Mouse (Mus musculus): ENCODE data around the gene Htr2a. TPM values are rescaled to one million over a fixed set of nuclear protein-coding genes. Genes with fewer than 3 reads are reported as not detected.

Gene Htr2a
- polyA plus RNA-seq, 1 experiment = 0.01 TPM

DNA sequence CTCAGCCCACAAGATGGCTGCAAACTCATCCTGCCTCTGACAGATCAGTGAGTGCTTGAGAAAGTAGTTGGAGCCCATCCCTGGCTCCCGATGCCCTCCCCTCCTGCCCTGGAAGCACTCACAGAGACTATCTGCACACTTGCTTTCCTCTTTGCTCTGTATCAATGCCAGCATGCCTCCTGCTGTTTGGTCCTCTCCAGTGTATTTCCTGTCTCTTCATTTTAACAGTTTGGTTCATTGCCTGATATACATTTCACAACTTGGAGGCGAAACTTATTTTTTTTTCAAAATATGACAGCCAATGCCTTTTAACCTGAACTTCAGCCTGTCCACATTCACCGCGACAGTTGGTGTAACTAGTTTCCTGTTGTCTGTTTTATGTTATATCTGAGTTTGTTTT is 11.0 kb downstream of the Htr2a start:
- H3K79me3 ChIP-seq (ENCODE audit: low read depth) = no peaks in the 10 kb centered on the region
- no peaks in the 10 kb centered on the region for H3K36me3 ChIP-seq (ENCODE audit: control insufficient read depth, insufficient read depth)
- H3K79me2 ChIP-seq (ENCODE audit: control insufficient read depth, insufficient read depth) = no peaks in the 10 kb centered on the region
- no peak for TF ChIP-seq CTCF (IDR thresholded peaks at IDR 0.05; ENCODE audit: control insufficient read depth, insufficient read depth, insufficient read length)
- no peak for TF ChIP-seq CEBPB (IDR thresholded peaks at IDR 0.05; ENCODE audit: low read depth)
- no peak for TF ChIP-seq MYOG (IDR thresholded peaks at IDR 0.05; ENCODE audit: control insufficient read depth, extremely low read depth, insufficient read length)
- TF ChIP-seq FOSL1 (IDR thresholded peaks at IDR 0.05; ENCODE audit: insufficient read depth, low read length, poor library complexity, severe bottlenecking) = no peak
- no peak for TF ChIP-seq MYOD1 (IDR thresholded peaks at IDR 0.05; ENCODE audit: control insufficient read depth, insufficient read length, low read depth)
- no peak for TF ChIP-seq USF1 (IDR thresholded peaks at IDR 0.05; ENCODE audit: low read depth)
- no peak for TF ChIP-seq MAX (IDR thresholded peaks at IDR 0.05)
- H3ac ChIP-seq (ENCODE audit: control insufficient read depth, insufficient read length, low read depth) = no peak overlapping the region
- H3K4me3 ChIP-seq (ENCODE audit: insufficient read depth, poor library complexity, severe bottlenecking) = no peak overlapping the region
- H3K27me3 ChIP-seq (ENCODE audit: control insufficient read depth, insufficient read depth, insufficient read length) = peaks cover 8% of the 10 kb centered on the region

DNA sequence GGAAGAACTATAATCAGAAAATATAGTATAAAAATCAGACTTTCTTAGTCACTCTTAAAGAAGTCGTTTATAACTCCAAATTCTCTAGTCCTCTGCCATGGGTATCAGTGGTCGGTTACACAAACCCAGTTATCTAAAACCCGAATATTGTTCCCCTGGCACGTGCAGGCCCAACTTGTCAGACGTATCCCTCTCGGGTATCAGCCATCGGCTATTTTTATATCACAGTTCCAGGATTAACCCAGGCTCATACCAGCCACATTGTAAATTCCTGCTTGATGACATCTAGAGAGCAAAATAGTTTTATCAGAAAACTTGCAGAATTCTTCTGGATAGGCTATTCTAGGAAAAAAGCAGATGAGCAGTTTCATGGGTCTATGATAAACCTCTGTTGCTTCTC is 16.6 kb downstream of the Htr2a start:
- Histone ChIP-seq H3K36me3 (ENCODE audit: control insufficient read depth, insufficient read depth) (no peaks in the 10 kb centered on the region), H3K4me3 (ENCODE audit: insufficient read depth, poor library complexity, severe bottlenecking) (no peak overlapping the region), H3K79me2 (ENCODE audit: control insufficient read depth, insufficient read depth) (no peaks in the 10 kb centered on the region), H3K79me3 (ENCODE audit: low read depth) (no peaks in the 10 kb centered on the region), H3K27me3 (ENCODE audit: control insufficient read depth, insufficient read depth, insufficient read length) (peaks cover 8% of the 10 kb centered on the region), H3ac (ENCODE audit: control insufficient read depth, insufficient read length, low read depth) (no peak overlapping the region)
- TF ChIP-seq FOSL1 (IDR thresholded peaks at IDR 0.05; ENCODE audit: insufficient read depth, low read length, poor library complexity, severe bottlenecking) (no peak), MYOD1 (IDR thresholded peaks at IDR 0.05; ENCODE audit: control insufficient read depth, insufficient read length, low read depth) (no peak), CTCF (IDR thresholded peaks at IDR 0.05; ENCODE audit: control insufficient read depth, insufficient read depth, insufficient read length) (no peak), MAX (IDR thresholded peaks at IDR 0.05) (no peak), USF1 (IDR thresholded peaks at IDR 0.05; ENCODE audit: low read depth) (no peak), MYOG (IDR thresholded peaks at IDR 0.05; ENCODE audit: control insufficient read depth, extremely low read depth, insufficient read length) (no peak), CEBPB (IDR thresholded peaks at IDR 0.05; ENCODE audit: low read depth) (no peak)

DNA sequence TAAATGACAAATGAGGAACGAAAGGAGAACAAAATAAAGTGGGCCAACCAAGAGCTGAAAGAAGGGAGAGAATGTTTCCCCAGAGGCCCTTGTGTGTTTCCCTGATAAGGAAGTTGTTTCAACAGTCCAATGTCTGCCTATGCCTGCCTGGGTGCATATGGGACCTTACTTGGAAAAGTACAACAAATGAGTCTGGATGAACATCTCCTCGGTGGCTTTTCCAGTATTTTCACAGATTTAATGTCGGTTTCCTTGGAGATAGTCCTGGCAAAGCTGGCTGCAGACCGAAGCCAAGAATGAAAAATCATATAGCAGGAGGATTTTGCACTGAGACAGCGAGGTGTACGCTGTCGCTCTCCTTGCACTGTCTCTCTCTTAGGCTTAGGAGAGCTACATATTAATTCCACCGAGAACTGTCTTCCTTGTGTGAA is 18.8 kb downstream of the Htr2a start:
- Histone ChIP-seq H3ac (ENCODE audit: control insufficient read depth, insufficient read length, low read depth) (no peak overlapping the region), H3K79me2 (ENCODE audit: control insufficient read depth, insufficient read depth) (no peaks in the 10 kb centered on the region), H3K79me3 (ENCODE audit: low read depth) (no peaks in the 10 kb centered on the region), H3K4me3 (ENCODE audit: insufficient read depth, poor library complexity, severe bottlenecking) (no peak overlapping the region), H3K36me3 (ENCODE audit: control insufficient read depth, insufficient read depth) (no peaks in the 10 kb centered on the region), H3K27me3 (ENCODE audit: control insufficient read depth, insufficient read depth, insufficient read length) (peaks cover 8% of the 10 kb centered on the region)
- no peak for TF ChIP-seq MAX (IDR thresholded peaks at IDR 0.05)
- no peak for TF ChIP-seq FOSL1 (IDR thresholded peaks at IDR 0.05; ENCODE audit: insufficient read depth, low read length, poor library complexity, severe bottlenecking)
- no peak for TF ChIP-seq CEBPB (IDR thresholded peaks at IDR 0.05; ENCODE audit: low read depth)
- TF ChIP-seq MYOG (IDR thresholded peaks at IDR 0.05; ENCODE audit: control insufficient read depth, extremely low read depth, insufficient read length) = no peak
- no peak for TF ChIP-seq CTCF (IDR thresholded peaks at IDR 0.05; ENCODE audit: control insufficient read depth, insufficient read depth, insufficient read length)
- TF ChIP-seq MYOD1 (IDR thresholded peaks at IDR 0.05; ENCODE audit: control insufficient read depth, insufficient read length, low read depth) = no peak
- no peak for TF ChIP-seq USF1 (IDR thresholded peaks at IDR 0.05; ENCODE audit: low read depth)

DNA sequence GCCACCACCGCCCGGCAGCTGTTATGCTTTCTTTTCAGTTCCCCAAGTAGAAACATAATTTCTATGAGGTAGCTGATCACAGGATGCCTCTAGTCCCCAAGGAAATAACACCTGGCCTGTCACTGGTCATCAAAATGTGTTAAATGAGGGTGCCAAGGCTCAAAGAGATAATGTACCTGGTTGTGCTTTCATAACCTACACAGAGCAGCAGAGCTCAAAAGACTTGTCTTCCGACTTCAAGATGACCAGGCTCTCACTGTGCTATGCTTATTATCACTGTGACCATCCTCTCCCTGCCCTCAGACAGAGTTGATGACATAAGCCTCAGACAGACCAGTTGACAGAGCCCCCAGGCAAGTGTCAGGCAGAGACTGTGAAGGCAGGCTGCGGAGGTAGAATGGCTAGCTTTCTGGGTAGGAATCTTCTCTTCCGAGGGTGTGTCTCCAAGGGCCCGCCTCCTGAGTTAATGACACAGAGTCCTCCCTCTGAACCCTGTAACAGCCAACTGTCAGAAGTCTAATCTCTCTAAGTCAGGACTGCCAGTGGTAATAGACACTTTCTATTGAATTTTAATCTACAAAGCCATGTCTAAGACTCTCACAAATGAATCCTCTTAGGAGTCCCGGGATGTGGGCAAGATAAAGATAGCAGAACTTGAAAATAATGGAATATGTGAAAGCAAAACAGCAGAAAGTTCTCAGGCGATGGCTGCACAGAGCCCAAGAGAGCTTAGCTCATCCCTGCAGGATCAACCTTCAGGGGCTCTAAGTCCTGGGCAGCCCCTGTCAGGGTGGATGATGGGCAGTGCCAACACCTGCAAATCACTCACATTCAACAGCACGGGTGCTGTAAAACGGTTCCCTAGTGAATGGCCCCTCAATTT is 31.7 kb downstream of the Htr2a start:
- no peaks in the 10 kb centered on the region for H3K79me2 ChIP-seq (ENCODE audit: control insufficient read depth, insufficient read depth)
- TF ChIP-seq USF1 (IDR thresholded peaks at IDR 0.05; ENCODE audit: low read depth) (no peak), FOSL1 (IDR thresholded peaks at IDR 0.05; ENCODE audit: insufficient read depth, low read length, poor library complexity, severe bottlenecking) (no peak), CTCF (IDR thresholded peaks at IDR 0.05; ENCODE audit: control insufficient read depth, insufficient read depth, insufficient read length) (no peak), MAX (IDR thresholded peaks at IDR 0.05) (no peak), MYOG (IDR thresholded peaks at IDR 0.05; ENCODE audit: control insufficient read depth, extremely low read depth, insufficient read length) (no peak), MYOD1 (IDR thresholded peaks at IDR 0.05; ENCODE audit: control insufficient read depth, insufficient read length, low read depth) (no peak), CEBPB (IDR thresholded peaks at IDR 0.05; ENCODE audit: low read depth) (no peak)
- H3ac ChIP-seq (ENCODE audit: control insufficient read depth, insufficient read length, low read depth) = no peak overlapping the region

DNA sequence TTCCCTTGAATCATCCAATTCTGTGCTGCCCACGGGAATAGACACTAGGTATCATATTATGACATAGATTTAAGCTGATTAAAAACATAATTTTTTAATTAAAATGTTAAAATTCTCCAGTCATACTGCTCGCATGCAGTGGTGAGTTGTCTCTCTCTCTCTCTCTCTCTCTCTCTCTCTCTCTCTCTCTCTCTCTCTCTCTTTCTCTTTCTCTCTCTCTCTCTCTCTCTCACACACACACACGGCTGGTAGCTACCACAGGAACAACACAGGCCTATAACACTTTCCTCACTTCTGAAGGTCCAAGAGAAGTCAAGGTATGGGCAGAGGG is 32.3 kb downstream of the Htr2a start:
- TF ChIP-seq CEBPB (IDR thresholded peaks at IDR 0.05; ENCODE audit: low read depth) (no peak), MYOD1 (IDR thresholded peaks at IDR 0.05; ENCODE audit: control insufficient read depth, insufficient read length, low read depth) (no peak), FOSL1 (IDR thresholded peaks at IDR 0.05; ENCODE audit: insufficient read depth, low read length, poor library complexity, severe bottlenecking) (no peak), MYOG (IDR thresholded peaks at IDR 0.05; ENCODE audit: control insufficient read depth, extremely low read depth, insufficient read length) (no peak), MAX (IDR thresholded peaks at IDR 0.05) (no peak), CTCF (IDR thresholded peaks at IDR 0.05; ENCODE audit: control insufficient read depth, insufficient read depth, insufficient read length) (no peak), USF1 (IDR thresholded peaks at IDR 0.05; ENCODE audit: low read depth) (no peak)

More for the DNA sequence above, 31.7 kb downstream of the Htr2a start:
- Histone ChIP-seq H3K4me3 (ENCODE audit: insufficient read depth, poor library complexity, severe bottlenecking) (no peak overlapping the region), H3K79me3 (ENCODE audit: low read depth) (no peaks in the 10 kb centered on the region), H3K27me3 (ENCODE audit: control insufficient read depth, insufficient read depth, insufficient read length) (peaks cover 4% of the 10 kb centered on the region), H3K36me3 (ENCODE audit: control insufficient read depth, insufficient read depth) (no peaks in the 10 kb centered on the region)

More for the DNA sequence above, 32.3 kb downstream of the Htr2a start:
- Histone ChIP-seq H3K27me3 (ENCODE audit: control insufficient read depth, insufficient read depth, insufficient read length) (peaks cover 4% of the 10 kb centered on the region), H3K79me3 (ENCODE audit: low read depth) (no peaks in the 10 kb centered on the region), H3K36me3 (ENCODE audit: control insufficient read depth, insufficient read depth) (no peaks in the 10 kb centered on the region), H3K79me2 (ENCODE audit: control insufficient read depth, insufficient read depth) (no peaks in the 10 kb centered on the region), H3ac (ENCODE audit: control insufficient read depth, insufficient read length, low read depth) (no peak overlapping the region), H3K4me3 (ENCODE audit: insufficient read depth, poor library complexity, severe bottlenecking) (no peak overlapping the region)

Measured in C2C12 (cell line).